ENCODE assay signal across 19 mouse cellular contexts in genomic region chr8:11471309-11471708, GRCm38 (mm10). TPM values are rescaled to one million over a fixed set of nuclear protein-coding genes. Genes with fewer than 3 reads are reported as not detected.
DNase-seq lines count a peak whose midpoint lies in the region; ATAC-seq lines count a peak whose summit lies in the region.
"Had no signal": no experiment of that assay in that cellular context is flagged by ENCODE, and none has a peak within 500 bp of the region (broad histone marks: within the 10 kb centered on the region; RNA-seq: fewer than 3 reads in every experiment).

No protein-coding gene starts in this region.

- no peak overlapping the region for H3K9ac ChIP-seq in liver, embryonic 12.5 days
- H3K9ac ChIP-seq in liver, embryonic 11.5 days (ENCODE audit: low read depth, low read length), result no peak overlapping the region
- H3K9ac ChIP-seq: embryonic facial prominence, embryonic 15.5 days; midbrain, embryonic 13.5 days; neural tube, embryonic 15.5 days had no signal

- no peak for DNase-seq in liver, embryonic 11.5 days (ENCODE audit: low spot score)
- DNase-seq in kidney, adult 8-10 months, result peak; percentile 89 to 92
- DNase-seq in kidney, postnatal 25 days, result peak; percentile 89 to 91
- DNase-seq in forebrain, embryonic 10.5 days (ENCODE audit: extremely low spot score, low spot score), result no peak
- DNase-seq in left cerebral cortex, postnatal 10 days (ENCODE audit: extremely low spot score in 1 of 2, low spot score in 2 of 2), result no peak
- DNase-seq in cerebellum, adult 11 months, result no peak
- DNase-seq: cerebellum, adult 9-11 months; embryo, embryonic 11 days; gastrocnemius, postnatal 25 days; lung, adult 18-20 months; lung, postnatal 4 days; right cerebral cortex, postnatal 4 days had no signal

- intact Hi-C loops in left cerebral cortex, postnatal 10 days (cut with DNase I), result no loop called here

- peaks cover 13% of the 10 kb centered on the region for H3K4me1 ChIP-seq in liver, embryonic 12.5 days
- H3K4me1 ChIP-seq in liver, embryonic 11.5 days (replicated peaks; ENCODE audit: control insufficient read depth, insufficient read depth, low read length), result peaks cover 5% of the 10 kb centered on the region
- peaks cover 51% of the 10 kb centered on the region for H3K4me1 ChIP-seq in forebrain, embryonic 10.5 days

- no peak overlapping the region for H3K4me3 ChIP-seq in liver, embryonic 12.5 days
- no peak overlapping the region for H3K4me3 ChIP-seq in liver, embryonic 11.5 days (ENCODE audit: low read depth, low read length)
- H3K4me3 ChIP-seq in forebrain, embryonic 10.5 days, result no peak overlapping the region
- H3K4me3 ChIP-seq: embryonic facial prominence, embryonic 15.5 days; hindbrain, embryonic 10.5 days; midbrain, embryonic 13.5 days; myocyte; neural tube, embryonic 15.5 days had no signal

- no peaks in the 10 kb centered on the region for H3K36me3 ChIP-seq in liver, embryonic 12.5 days
- no peaks in the 10 kb centered on the region for H3K36me3 ChIP-seq in liver, embryonic 11.5 days (ENCODE audit: control insufficient read depth, insufficient read depth, low read length)
- H3K36me3 ChIP-seq in forebrain, embryonic 10.5 days (replicated peaks), result no peaks in the 10 kb centered on the region
- H3K36me3 ChIP-seq: embryonic facial prominence, embryonic 15.5 days; hindbrain, embryonic 10.5 days; midbrain, embryonic 13.5 days; neural tube, embryonic 15.5 days had no signal

- H3K4me2 ChIP-seq in liver, embryonic 12.5 days, result no peak overlapping the region
- no peak overlapping the region for H3K4me2 ChIP-seq in liver, embryonic 11.5 days
- H3K4me2 ChIP-seq: embryonic facial prominence, embryonic 15.5 days; heart, embryonic 11.5 days; midbrain, embryonic 13.5 days; neural tube, embryonic 15.5 days had no signal

- 0 out of 2 replicates have a peak overlapping the region, but pooled peaks have one; percentile 12 for H3K27ac ChIP-seq in liver, embryonic 12.5 days
- H3K27ac ChIP-seq in liver, embryonic 11.5 days (ENCODE audit: low read depth, low read length), result no peak overlapping the region
- no peak overlapping the region for H3K27ac ChIP-seq in forebrain, embryonic 10.5 days
- H3K27ac ChIP-seq: embryonic facial prominence, embryonic 15.5 days; hindbrain, embryonic 10.5 days; midbrain, embryonic 13.5 days; neural tube, embryonic 15.5 days had no signal

- peaks cover 6% of the 10 kb centered on the region; the same call in 1 of the 2 replicates for H3K9me3 ChIP-seq in liver, embryonic 12.5 days (replicated peaks)
- no peaks in the 10 kb centered on the region for H3K9me3 ChIP-seq in liver, embryonic 11.5 days (ENCODE audit: control insufficient read depth, low read length)
- peaks cover 7% of the 10 kb centered on the region; the same call in 1 of the 2 replicates for H3K9me3 ChIP-seq in forebrain, embryonic 10.5 days
- H3K9me3 ChIP-seq: embryonic facial prominence, embryonic 15.5 days; neural tube, embryonic 15.5 days had no signal

- 41% methylated on average over 8 of the region's 8 CpGs for WGBS in liver, embryonic 12.5 days (ENCODE audit: insufficient replicate concordance)
- WGBS in liver, embryonic 11.5 days, result 46% methylated on average over 8 of the region's 8 CpGs
- 38% methylated on average over 8 of the region's 8 CpGs for WGBS in forebrain, embryonic 10.5 days

- no peak for ATAC-seq in liver, embryonic 12.5 days
- no peak for ATAC-seq in liver, embryonic 11.5 days (replicated peaks; ENCODE audit: low FRiP score)
- ATAC-seq: midbrain, embryonic 13.5 days had no signal

- H3K27me3 ChIP-seq in liver, embryonic 12.5 days (replicated peaks), result peaks cover 67% of the 10 kb centered on the region
- H3K27me3 ChIP-seq in liver, embryonic 11.5 days (replicated peaks; ENCODE audit: control insufficient read depth, insufficient read depth, low read length), result peaks cover 40% of the 10 kb centered on the region
- H3K27me3 ChIP-seq in forebrain, embryonic 10.5 days (ENCODE audit: poor library complexity, severe bottlenecking), result peaks cover 61% of the 10 kb centered on the region

RNA-seq across cellular contexts. Expression of gene Rab20, which starts 7.2 kb away (rescaled TPM):
- 3.8 and 3.9 TPM in 2 replicates for polyA plus RNA-seq in liver, embryonic 12.5 days (2016; fragmentation: Nextera tagmentation; extraction: Ambion mirVana)
- polyA plus RNA-seq in liver, embryonic 11.5 days (2014; fragmentation: Nextera tagmentation; extraction: Ambion mirVana), result 3.2 and 4.5 TPM in 2 replicates
- polyA plus RNA-seq in forebrain, embryonic 10.5 days (2016; fragmentation: Nextera tagmentation; extraction: Ambion mirVana), result 1.4 and 1.7 TPM in 2 replicates
- under 1 TPM; 0.64 to 0.67 TPM for total RNA-seq in left cerebral cortex, postnatal 10 days (2021)

RNA-seq across cellular contexts. Expression of gene Naxd, which starts 26.0 kb away (rescaled TPM):
- 44.6 and 52.1 TPM in 2 replicates for polyA plus RNA-seq in liver, embryonic 12.5 days (2016; fragmentation: Nextera tagmentation; extraction: Ambion mirVana)
- 68.7 and 73.8 TPM in 2 replicates for polyA plus RNA-seq in liver, embryonic 11.5 days (2014; fragmentation: Nextera tagmentation; extraction: Ambion mirVana)
- polyA plus RNA-seq in forebrain, embryonic 10.5 days (2016; fragmentation: Nextera tagmentation; extraction: Ambion mirVana), result 112 and 113 TPM in 2 replicates
- total RNA-seq in left cerebral cortex, postnatal 10 days (2021), result 10 to 100 TPM; 55.8 to 60.0 TPM

Comparison
In these comparisons a context has a peak if more than half of its experiments do, and no peak if none do; other contexts are left out.
1. DNase-seq: peak in kidney, adult 8-10 months (2 of 2) and kidney, postnatal 25 days (2 of 2); none in liver, embryonic 11.5 days (single experiment), forebrain, embryonic 10.5 days (single experiment), left cerebral cortex, postnatal 10 days (0 of 2) and cerebellum, adult 11 months (single experiment).